Mouse (Mus musculus): ENCODE data around the gene Kcnc2. TPM values are rescaled to one million over a fixed set of nuclear protein-coding genes. Genes with fewer than 3 reads are reported as not detected.

Gene Kcnc2
- polyA plus RNA-seq (2014; fragmentation: Illumina TruSeq; extraction: RNeasy Lipid Tissue Mini Kit (QIAGEN cat#74804); ENCODE audit: low read depth, low replicate concordance) = not detected

GRCm38 (mm10) chr10:112270887-112271802 lies at the start of gene Kcnc2:
Gene Kcnc2, plus strand, starts transcription at chr10:112271121.

Other genes with a start within 250 kb of the Kcnc2 start
- gene Glipr1l1, start 210.9 kb upstream of the Kcnc2 start, polyA plus RNA-seq (2014; fragmentation: Illumina TruSeq; extraction: RNeasy Lipid Tissue Mini Kit (QIAGEN cat#74804); ENCODE audit: low read depth, low replicate concordance) = not detected
- not detected for gene Glipr1l2, start 187.8 kb upstream of the Kcnc2 start, polyA plus RNA-seq (2014; fragmentation: Illumina TruSeq; extraction: RNeasy Lipid Tissue Mini Kit (QIAGEN cat#74804); ENCODE audit: low read depth, low replicate concordance)
- not detected for gene Glipr1l3, start 110.8 kb upstream of the Kcnc2 start, polyA plus RNA-seq (2014; fragmentation: Illumina TruSeq; extraction: RNeasy Lipid Tissue Mini Kit (QIAGEN cat#74804); ENCODE audit: low read depth, low replicate concordance)
- not detected for gene Caps2, start 107.5 kb upstream of the Kcnc2 start, polyA plus RNA-seq (2014; fragmentation: Illumina TruSeq; extraction: RNeasy Lipid Tissue Mini Kit (QIAGEN cat#74804); ENCODE audit: low read depth, low replicate concordance)

Data from liver, adult 10 weeks (tissue).